Mouse (Mus musculus) midbrain, embryonic 14.5 days (tissue): ENCODE results near the gene Il25. TPM values are rescaled to one million over a fixed set of nuclear protein-coding genes. Genes with fewer than 3 reads are reported as not detected.

Experiments
- ATAC-seq: fragments of 200-750 bp; cut with Nextera tagmentation; 2 replicates; pipeline ENCODE4 v1.8.0; 2017; ENCODE audit warnings: moderate number of reproducible peaks, moderate library complexity; ENCODE audit not compliant: low FRiP score, low TSS enrichment
- DNase-seq: peaks from one replicate; pipeline ENCODE4 v3.0.0-alpha.2; 2015
- H3K27ac ChIP-seq: fragments of 300-500 bp; sonication (generic); replicated peaks from 2 replicates; pipeline ENCODE4 v1.5.1; 2014; ENCODE audit warnings: mild to moderate bottlenecking, low read depth, low read length, moderate library complexity
- H3K27me3 ChIP-seq: fragments of 300-500 bp; sonication (generic); 2 replicates; pipeline ENCODE4 v1.6.1; 2014; ENCODE audit warnings: low read length, control low read depth, mixed read lengths; ENCODE audit not compliant: control insufficient read depth, insufficient read depth
- H3K36me3 ChIP-seq: fragments of 300-500 bp; sonication (generic); 2 replicates; pipeline ENCODE4 v1.6.1; 2014; ENCODE audit warnings: low read length, control low read depth; ENCODE audit not compliant: control insufficient read depth, insufficient read depth
- H3K4me1 ChIP-seq: fragments of 300-500 bp; sonication (generic); 2 replicates; pipeline ENCODE4 v1.6.1; 2014; ENCODE audit warnings: mild to moderate bottlenecking, antibody characterized with exemption, low read length, control low read depth; ENCODE audit not compliant: control insufficient read depth, insufficient read depth
- H3K4me2 ChIP-seq: fragments of 300-500 bp; sonication (generic); 2 replicates; pipeline ENCODE4 v1.6.1; 2014; ENCODE audit warnings: mild to moderate bottlenecking, low read length, moderate library complexity
- H3K4me3 ChIP-seq: fragments of 300-500 bp; sonication (generic); replicated peaks from 2 replicates; pipeline ENCODE4 v1.5.1; 2014; ENCODE audit warnings: low read depth, low read length
- H3K9ac ChIP-seq: fragments of 300-500 bp; sonication (generic); replicated peaks from 2 replicates; pipeline ENCODE4 v1.6.1; 2014; ENCODE audit warnings: mild to moderate bottlenecking, low read length, moderate library complexity
- H3K9me3 ChIP-seq: fragments of 300-500 bp; sonication (generic); 2 replicates; pipeline ENCODE4 v1.6.1; 2016; ENCODE audit warnings: low read length, control low read depth, mixed read lengths; ENCODE audit not compliant: control insufficient read depth
- WGBS: fragments of 180-500 bp; shearing (Covaris S2); extraction: QIAGEN DNeasy Blood & Tissue Kit; methylation state at CpG from one replicate; pipeline ENCODE4 v1.1.7; 2014; 5-methylcytosine and 5-hydroxymethylcytosine counted together
- polyA plus RNA-seq: library from polyadenylated mRNA; unstranded; fragments of >200 nt; fragmentation: Nextera tagmentation; extraction: Ambion mirVana; gene quantifications from 2 replicates; pipeline ENCODE4 v1.2.1, GENCODE M21; 2014

Gene Il25
- polyA plus RNA-seq = not detected in 2 replicates

GRCm38 (mm10) chr14:54932645-54933150 is at the start of gene Il25:
Il25 (plus strand) TSS chr14:54932695.
- DNase-seq (peak; percentile 32), ATAC-seq (no peak)
- H3K27ac ChIP-seq = no peak within 1 kb of the TSS
- H3K27me3 ChIP-seq = no peaks in the 10 kb centered on the region
- no peaks in the 10 kb centered on the region for H3K36me3 ChIP-seq
- H3K9me3 ChIP-seq = no peaks in the 10 kb centered on the region
- H3K4me1 ChIP-seq = peaks cover 17% of the 10 kb centered on the region
- H3K9ac ChIP-seq = no peak within 1 kb of the TSS
- H3K4me3 ChIP-seq = no peak within 1 kb of the TSS
- no peak within 1 kb of the TSS for H3K4me2 ChIP-seq
- 29% methylated on average over 6 of the region's 6 CpGs for WGBS

GRCm38 (mm10) chr14:54883154-54884021 is 49.1 kb upstream of the Il25 start, which contains the start of the genes Bcl2l2 and Gm20521:
Bcl2l2 (plus strand) TSS chr14:54883377.
Gm20521 (plus strand) TSS chr14:54883441.
- Histone ChIP-seq H3K27me3 (no peaks in the 10 kb centered on the region), H3K9ac (peak within 1 kb of the TSS; percentile 84), H3K36me3 (0 out of 2 replicates have a peak, but pooled peaks cover 13% of the 10 kb centered on the region), H3K9me3 (no peaks in the 10 kb centered on the region), H3K27ac (peak within 1 kb of the TSS; percentile 90), H3K4me1 (peaks cover 16% of the 10 kb centered on the region), H3K4me3 (peak within 1 kb of the TSS; percentile 68), H3K4me2 (peak within 1 kb of the TSS; percentile 74)
- DNase-seq = peak; percentile 90
- peak; percentile 86 for ATAC-seq
- under 1% methylated on average over 27 of the region's 27 CpGs for WGBS

- ATAC-seq = no peak
- no peaks in the 10 kb centered on the region for H3K9me3 ChIP-seq
- peak overlapping the region; percentile 74 for H3K4me2 ChIP-seq
- peaks cover 16% of the 10 kb centered on the region for H3K4me1 ChIP-seq
- H3K36me3 ChIP-seq = 0 out of 2 replicates have a peak, but pooled peaks cover 13% of the 10 kb centered on the region
- peak overlapping the region; percentile 90 for H3K27ac ChIP-seq
- DNase-seq = no peak
- 29% methylated on average over 21 of the region's 21 CpGs for WGBS
- H3K9ac ChIP-seq = peak overlapping the region; percentile 84
- H3K4me3 ChIP-seq = peak overlapping the region; percentile 68
- no peaks in the 10 kb centered on the region for H3K27me3 ChIP-seq
Measured at GRCm38 (mm10) chr14:54884022-54884712, 48.3 kb upstream of the Il25 start.

- Histone ChIP-seq H3K4me2 (peak overlapping the region; percentile 74; the same call in 1 of the 2 replicates), H3K9ac (0 out of 2 replicates have a peak overlapping the region, but pooled peaks have one; percentile 14)
- WGBS = 93% methylated on average over 11 of the region's 11 CpGs
Measured at GRCm38 (mm10) chr14:54885309-54885708, 47.2 kb upstream of the Il25 start.

DNA sequence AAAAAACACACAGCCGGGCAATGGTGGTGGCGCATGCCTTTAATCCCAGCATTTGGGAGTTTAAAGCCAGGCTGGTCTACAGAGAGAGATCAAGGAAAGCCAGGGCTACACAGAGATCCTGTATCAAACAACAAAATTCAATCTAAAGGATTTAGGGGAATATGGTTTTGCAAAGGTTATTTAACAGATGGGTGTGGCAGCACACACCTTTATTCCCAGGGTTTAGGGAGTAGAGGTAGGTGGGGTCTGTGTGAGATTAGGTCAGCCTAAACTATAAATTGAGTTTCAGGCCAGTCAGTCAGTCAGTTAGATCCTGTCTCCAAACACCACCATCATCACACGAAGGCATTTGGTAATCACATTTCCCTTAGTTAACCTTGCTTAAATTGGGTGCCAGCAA is 40.3 kb upstream of the Il25 start, which contains the start of gene Pabpn1:
Gene Pabpn1 (plus strand): TSS at position 301 of the 400 bp plus-strand sequence.
- ATAC-seq (no peak), DNase-seq (no peak)
- H3K4me1 ChIP-seq = peaks cover 11% of the 10 kb centered on the region
- H3K4me2 ChIP-seq = peak within 1 kb of the TSS; percentile 40
- 94% methylated on average over 3 of the region's 3 CpGs for whole genome bisulfite sequencing
- H3K27ac ChIP-seq = peak within 1 kb of the TSS; percentile 77
- peaks cover 18% of the 10 kb centered on the region for H3K36me3 ChIP-seq
- no peaks in the 10 kb centered on the region for H3K9me3 ChIP-seq
- peak within 1 kb of the TSS; percentile 35 for H3K4me3 ChIP-seq
- no peak within 1 kb of the TSS for H3K9ac ChIP-seq
- no peaks in the 10 kb centered on the region for H3K27me3 ChIP-seq

More at GRCm38 (mm10) chr14:54885309-54885708, 47.2 kb upstream of the Il25 start:
- DNase-seq (no peak), ATAC-seq (no peak)
- Histone ChIP-seq H3K9me3 (no peaks in the 10 kb centered on the region), H3K36me3 (0 out of 2 replicates have a peak, but pooled peaks cover 13% of the 10 kb centered on the region), H3K4me1 (peaks cover 16% of the 10 kb centered on the region), H3K27me3 (no peaks in the 10 kb centered on the region), H3K4me3 (no peak overlapping the region), H3K27ac (no peak overlapping the region)

DNA sequence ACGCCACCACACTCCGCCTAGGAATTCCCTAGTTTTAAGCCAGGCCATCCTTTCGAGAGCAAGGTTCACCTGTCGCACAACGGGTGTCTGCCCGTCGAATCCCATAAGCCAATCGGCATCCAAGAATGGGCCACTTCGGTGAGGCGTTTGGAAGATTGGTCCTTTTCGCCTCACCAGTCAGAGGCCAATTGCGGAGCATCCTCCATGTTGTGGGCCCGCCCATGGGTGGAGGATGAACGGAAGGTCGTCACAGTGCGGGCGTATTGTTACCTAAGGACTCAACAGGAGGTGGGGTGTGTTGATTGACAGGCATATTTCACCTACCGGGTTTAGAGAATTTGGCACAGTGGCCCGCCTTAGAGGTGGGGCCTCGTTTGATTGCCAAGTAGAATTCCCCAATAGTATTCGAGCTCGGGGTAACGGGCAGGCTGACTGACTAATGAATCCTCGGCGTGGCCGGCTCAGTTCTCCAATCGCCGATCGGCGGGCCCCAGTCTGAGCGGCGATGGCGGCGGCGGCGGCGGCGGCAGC is 38.8 kb upstream of the Il25 start:
- Histone ChIP-seq H3K27ac (peak overlapping the region; percentile 96), H3K36me3 (peaks cover 31% of the 10 kb centered on the region), H3K27me3 (no peaks in the 10 kb centered on the region), H3K4me1 (peaks cover 11% of the 10 kb centered on the region), H3K4me2 (peak overlapping the region; percentile 40), H3K4me3 (peak overlapping the region; percentile 97), H3K9ac (peak overlapping the region; percentile 98), H3K9me3 (no peaks in the 10 kb centered on the region)
- peak; percentile 99 for DNase-seq
- under 1% methylated on average over 38 of the region's 38 CpGs for WGBS
- ATAC-seq = peak; percentile 99

DNA sequence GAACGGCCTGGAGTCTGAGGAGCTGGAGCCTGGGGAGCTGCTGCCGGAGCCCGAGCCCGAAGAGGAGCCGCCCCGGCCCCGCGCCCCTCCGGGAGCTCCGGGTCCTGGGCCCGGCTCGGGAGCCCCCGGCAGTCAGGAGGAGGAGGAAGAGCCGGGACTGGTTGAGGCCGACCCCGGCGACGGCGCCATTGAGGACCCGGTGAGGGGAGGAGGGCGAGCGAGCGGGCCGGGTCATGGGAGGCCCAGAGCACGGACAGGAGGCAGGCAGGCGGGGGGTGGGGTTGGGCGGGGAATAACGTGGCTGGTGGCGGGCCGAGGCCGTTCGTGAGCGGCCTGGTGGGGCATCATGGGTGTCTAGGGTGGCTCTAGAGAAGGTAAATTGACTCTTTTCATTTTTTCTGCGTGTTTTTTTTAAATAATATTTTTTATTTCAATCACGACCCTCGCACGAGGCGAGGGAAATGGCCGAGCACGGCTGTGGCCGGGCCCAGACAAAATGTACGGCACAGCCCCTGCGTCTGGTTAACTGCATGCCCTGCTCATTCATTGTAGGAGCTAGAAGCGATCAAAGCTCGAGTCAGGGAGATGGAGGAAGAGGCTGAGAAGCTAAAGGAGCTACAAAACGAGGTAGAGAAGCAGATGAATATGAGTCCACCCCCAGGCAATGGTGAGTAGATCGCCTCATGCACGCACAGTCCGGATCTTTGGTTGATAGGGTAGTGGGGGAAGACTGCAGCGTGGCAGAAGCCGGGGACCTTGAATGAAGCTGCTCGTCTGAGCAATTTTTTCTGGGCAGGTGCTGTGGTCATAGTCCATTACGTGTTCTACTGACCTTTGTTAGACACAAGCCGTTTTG is 38.0 kb upstream of the Il25 start:
- WGBS = under 1% methylated on average over 54 of the region's 54 CpGs
- DNase-seq (peak; percentile 69), ATAC-seq (peak; percentile 51)
- Histone ChIP-seq H3K4me1 (peaks cover 11% of the 10 kb centered on the region), H3K4me3 (peak overlapping the region; percentile 97), H3K4me2 (peak overlapping the region; percentile 55), H3K9me3 (no peaks in the 10 kb centered on the region), H3K9ac (peak overlapping the region; percentile 98), H3K27ac (peak overlapping the region; percentile 96), H3K36me3 (peaks cover 39% of the 10 kb centered on the region), H3K27me3 (no peaks in the 10 kb centered on the region)
